Mouse (Mus musculus) bone marrow, adult 2 months (tissue): Measurements from ENCODE around the gene Acly.

Experiments
- CTCF ChIP-seq: fragments of 200-500 bp; IDR thresholded peaks from 2 replicates; pipeline ENCODE4 v1.5.1; 2011; ENCODE audit warnings: low read length, control low read depth; ENCODE audit not compliant: control insufficient read depth, insufficient read depth
- POLR2A ChIP-seq: fragments of 200-500 bp; IDR thresholded peaks from 2 replicates; pipeline ENCODE4 v1.6.1; 2011; ENCODE audit warnings: low read depth, mild to moderate bottlenecking, control low read depth, low read length, borderline replicate concordance; ENCODE audit not compliant: control insufficient read depth

DNA sequence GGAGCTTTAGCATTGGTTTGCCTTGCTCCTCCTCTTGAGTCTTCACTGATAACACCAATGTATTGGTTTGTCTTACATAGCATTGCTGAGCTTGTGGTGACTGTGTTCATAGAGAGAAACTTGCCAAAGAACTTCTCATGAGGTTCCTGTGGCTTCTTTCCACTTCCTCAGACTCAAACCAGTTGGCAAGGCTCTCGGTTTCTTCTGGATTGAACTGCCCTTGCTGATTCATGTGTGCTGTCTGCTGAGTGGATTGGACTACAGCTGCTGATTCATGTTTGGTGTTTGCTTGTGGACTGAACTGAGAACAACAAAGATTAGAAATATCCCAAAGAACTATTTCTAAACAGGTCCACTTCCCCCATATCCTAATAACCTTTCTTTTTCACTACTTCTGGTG lies 8.2 kb upstream of the Acly start:
- TF ChIP-seq CTCF = no peak
- TF ChIP-seq POLR2A = no peak
